Mouse (Mus musculus) megakaryocyte, adult 5-6 weeks (primary cell): Measurements from ENCODE around the gene Ldlrad3. TPM values are rescaled to one million over a fixed set of nuclear protein-coding genes. Genes with fewer than 3 reads are reported as not detected.
A peak's percentile ranks its signal among the peaks of the same experiment; 100 is the strongest.

ENCODE experiments used
- ATAC-seq: 2 replicates; pipeline ENCODE4 v1.8.0; 2016; ENCODE audit warnings: mild to moderate bottlenecking, inconsistent platforms; ENCODE audit not compliant: poor library complexity, severe bottlenecking
- total RNA-seq, 2 experiments: library from RNA; stranded (forward) in 1 of 2; stranded (reverse) in 1 of 2; fragments of 153-499, 151-499 nt in 1 of 2; fragments of 221-1000, 200-1000 nt in 1 of 2; gene quantifications; 2 replicates each; pipeline versions ENCODE4 v1.2.3 to v1.2.4; 2015 to 2017

Ldlrad3 gene
- total RNA-seq, 2 experiments from 2014 or later = 55.1 to 65.5 TPM

DNA sequence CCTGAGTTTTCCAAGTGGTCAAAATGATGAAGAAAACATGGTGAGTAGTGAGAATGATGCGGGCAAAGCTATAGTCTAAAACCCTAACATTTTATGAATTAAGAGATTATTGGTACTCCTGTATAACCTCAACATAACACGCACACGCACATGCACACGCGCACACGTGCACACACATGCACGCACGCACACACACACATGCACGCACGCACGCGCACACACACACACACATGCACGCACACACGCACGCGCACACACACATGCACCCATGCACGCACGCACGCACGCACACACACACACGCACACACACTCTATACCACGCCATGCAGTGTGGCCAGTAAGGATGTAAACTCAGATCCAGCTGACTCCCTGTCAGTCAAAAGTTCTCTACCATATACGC, 99.6 kb downstream of the Ldlrad3 start:
- no peak for ATAC-seq

GRCm38 (mm10) chr2:102082782-102083181, 103.4 kb downstream of the Ldlrad3 start:
- ATAC-seq = no peak

DNA sequence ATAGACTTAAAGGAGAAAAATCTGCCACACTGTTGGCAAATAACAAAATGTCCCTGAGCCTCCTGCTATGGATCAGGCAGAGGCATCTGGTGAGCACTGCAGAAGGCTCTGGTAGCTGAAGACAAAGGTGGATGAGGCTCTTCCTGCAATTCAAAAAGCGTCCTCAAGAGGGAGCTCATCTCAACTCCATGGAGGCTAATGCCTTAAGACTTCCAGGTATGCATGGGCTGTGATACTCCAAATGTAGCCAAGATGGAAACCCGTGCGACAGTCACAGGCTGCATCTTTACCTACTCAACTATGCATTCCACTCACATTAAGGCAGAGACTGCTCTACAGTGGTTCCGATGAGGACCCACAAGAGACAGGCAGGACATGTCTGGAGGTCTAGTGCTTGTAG, 108.6 kb downstream of the Ldlrad3 start:
- ATAC-seq = peak; percentile 78

DNA sequence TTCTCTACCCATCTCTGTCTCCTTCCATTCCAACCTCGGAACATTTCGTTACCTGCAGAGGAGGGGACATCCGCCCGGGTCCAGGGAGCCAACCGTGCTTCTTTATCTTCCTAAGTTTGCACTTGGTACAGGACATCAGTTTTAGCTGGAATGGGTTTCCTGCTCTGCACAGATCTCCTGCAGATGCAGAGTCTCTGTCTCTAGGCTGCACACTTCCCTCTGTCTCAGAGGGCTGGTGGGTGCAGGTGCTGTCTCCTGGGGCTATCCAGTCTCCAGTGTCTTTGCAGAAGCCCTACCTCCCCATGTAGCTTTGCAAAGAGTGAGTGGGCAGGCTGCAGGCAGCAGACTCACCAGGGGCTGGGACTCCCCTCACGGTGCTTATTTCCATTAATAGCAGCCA, 109.9 kb downstream of the Ldlrad3 start:
- no peak for ATAC-seq

- ATAC-seq = no peak
Observed at GRCm38 (mm10) chr2:102073266-102074037, 112.7 kb downstream of the Ldlrad3 start.

- ATAC-seq = no peak
Observed at GRCm38 (mm10) chr2:102072859-102073258, 113.3 kb downstream of the Ldlrad3 start.

DNA sequence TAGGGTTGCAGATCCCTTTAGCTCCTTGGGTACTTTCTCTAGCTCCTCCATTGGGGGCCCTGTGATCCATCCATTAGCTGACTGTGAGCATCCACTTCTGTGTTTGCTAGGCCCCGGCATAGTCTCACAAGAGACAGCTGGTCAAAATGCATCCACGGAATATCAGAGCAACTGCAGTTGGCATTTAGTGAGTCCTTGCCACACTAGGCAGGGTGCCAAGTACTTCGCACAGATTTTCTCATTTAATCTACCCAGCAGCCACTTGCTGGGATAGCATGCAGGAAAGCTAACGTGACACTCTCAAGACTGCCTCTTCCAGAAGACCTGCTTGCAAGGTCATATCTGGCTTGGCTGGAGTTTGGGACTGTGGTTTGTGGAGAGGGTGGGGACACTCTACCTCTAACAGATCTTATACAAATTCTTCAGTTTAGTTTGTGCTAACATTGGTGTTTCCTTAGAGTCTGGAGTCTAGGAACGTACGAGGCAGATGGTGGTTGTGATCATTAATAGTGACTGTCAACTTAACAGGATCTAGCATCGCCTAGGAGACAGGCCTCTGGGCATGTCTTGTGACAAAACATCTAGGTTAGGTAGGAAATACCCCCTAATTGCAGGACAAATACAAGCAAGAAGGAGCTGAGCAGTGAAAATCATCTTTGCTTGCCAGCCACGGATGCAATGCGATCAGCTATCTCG, 115.0 kb downstream of the Ldlrad3 start:
- ATAC-seq = no peak

DNA sequence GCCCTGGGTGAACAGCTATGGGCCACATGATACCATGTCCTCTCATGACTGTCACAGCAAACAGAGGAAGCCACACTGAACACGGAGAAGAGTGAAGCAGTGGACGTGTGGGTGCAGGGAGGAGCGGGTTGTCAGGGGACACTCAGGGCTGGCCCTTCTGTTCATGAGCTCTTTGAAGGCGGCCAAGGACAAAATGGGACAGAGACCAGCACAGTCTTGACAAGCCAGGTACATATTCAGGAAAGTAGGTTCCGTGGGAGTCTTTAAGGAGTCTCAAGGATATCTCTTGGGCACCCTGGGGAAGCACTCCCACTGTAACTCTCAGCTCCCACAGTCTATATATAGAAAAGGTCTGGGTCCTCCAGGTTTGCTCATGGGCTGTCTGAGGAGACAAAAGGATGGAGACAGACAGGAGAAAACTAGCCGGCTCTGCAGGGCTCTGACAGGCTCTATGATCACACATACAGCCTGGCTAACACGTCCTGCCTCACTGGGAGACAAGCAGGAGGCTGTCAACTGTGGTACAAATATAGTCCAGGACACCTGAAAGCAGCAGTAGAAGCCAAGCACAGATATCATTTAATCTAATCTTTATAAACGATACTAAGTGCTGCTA, 121.3 kb downstream of the Ldlrad3 start:
- no peak for ATAC-seq

GRCm38 (mm10) chr2:102063906-102064505, 122.2 kb downstream of the Ldlrad3 start:
- ATAC-seq = no peak

DNA sequence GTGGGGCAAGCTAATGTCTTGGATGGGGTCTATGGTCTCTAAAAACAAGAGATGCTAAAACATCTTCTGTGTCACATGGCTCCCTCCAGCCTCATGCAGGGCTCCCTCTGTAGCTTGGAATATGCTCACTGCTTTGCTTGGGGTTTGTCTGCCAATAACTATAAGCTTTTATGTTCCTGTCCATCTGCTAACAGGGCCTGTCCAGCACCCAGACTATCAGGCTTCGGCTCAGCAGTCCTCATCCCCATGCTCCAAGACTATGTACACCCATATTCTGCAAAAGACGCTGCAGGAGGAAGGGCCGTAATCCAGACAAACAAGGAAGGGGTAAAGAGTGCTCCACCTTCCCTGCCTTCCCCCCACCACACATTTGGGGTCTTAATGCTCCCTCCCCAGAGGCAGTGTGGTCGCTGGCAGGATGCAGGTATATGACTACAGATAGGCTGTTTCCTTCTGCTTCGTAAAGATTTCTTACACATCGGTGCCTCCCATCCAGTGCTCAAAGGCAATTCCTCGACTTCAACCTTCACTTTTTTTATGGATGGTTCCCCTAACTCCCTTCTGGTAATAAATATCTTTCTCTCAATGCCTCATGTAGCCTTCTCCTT, 123.2 kb downstream of the Ldlrad3 start:
- ATAC-seq = no peak

DNA sequence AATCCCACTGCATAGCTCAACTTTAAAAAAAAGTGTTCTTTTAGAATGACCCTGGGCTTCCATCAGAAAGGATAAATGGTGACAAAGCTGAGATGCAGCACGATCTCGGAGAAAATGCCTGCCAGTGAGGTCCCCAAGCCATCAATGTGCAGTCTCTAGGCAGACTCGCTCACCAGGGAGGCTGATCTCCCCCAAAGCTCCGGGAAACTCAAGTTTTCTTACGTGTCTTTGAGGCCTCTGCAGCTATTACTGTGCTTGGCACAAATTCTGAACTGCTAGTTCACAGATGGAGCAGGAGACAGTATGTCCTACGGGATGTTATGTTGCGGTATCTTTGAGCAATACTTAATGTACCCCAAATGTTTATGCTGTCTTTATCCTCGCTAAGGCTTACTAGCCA, 124.3 kb downstream of the Ldlrad3 start:
- ATAC-seq = no peak

- ATAC-seq = no peak
Observed at GRCm38 (mm10) chr2:102057746-102058145, 128.4 kb downstream of the Ldlrad3 start.

GRCm38 (mm10) chr2:102057029-102057685, 129.0 kb downstream of the Ldlrad3 start:
- no peak; the same call in 1 of the 2 replicates for ATAC-seq

- ATAC-seq = no peak
Observed at GRCm38 (mm10) chr2:102056144-102056543, 130.0 kb downstream of the Ldlrad3 start.

- ATAC-seq = no peak
Observed at GRCm38 (mm10) chr2:102052951-102053660, 133.1 kb downstream of the Ldlrad3 start.

GRCm38 (mm10) chr2:102052353-102052752, 133.8 kb downstream of the Ldlrad3 start:
- no peak for ATAC-seq

- no peak for ATAC-seq
Observed at GRCm38 (mm10) chr2:102049866-102050550, 136.2 kb downstream of the Ldlrad3 start.

- no peak for ATAC-seq
Observed at GRCm38 (mm10) chr2:102048296-102049175, 137.6 kb downstream of the Ldlrad3 start.
